Mouse (Mus musculus): ENCODE measurements at regions not wholly inside any gene's neighbourhood (a gene's known extent, or its start where the extent isn't known, plus 50 kb on each side); places are given as distances from the start of the nearest gene placed in this dataset.

DNA sequence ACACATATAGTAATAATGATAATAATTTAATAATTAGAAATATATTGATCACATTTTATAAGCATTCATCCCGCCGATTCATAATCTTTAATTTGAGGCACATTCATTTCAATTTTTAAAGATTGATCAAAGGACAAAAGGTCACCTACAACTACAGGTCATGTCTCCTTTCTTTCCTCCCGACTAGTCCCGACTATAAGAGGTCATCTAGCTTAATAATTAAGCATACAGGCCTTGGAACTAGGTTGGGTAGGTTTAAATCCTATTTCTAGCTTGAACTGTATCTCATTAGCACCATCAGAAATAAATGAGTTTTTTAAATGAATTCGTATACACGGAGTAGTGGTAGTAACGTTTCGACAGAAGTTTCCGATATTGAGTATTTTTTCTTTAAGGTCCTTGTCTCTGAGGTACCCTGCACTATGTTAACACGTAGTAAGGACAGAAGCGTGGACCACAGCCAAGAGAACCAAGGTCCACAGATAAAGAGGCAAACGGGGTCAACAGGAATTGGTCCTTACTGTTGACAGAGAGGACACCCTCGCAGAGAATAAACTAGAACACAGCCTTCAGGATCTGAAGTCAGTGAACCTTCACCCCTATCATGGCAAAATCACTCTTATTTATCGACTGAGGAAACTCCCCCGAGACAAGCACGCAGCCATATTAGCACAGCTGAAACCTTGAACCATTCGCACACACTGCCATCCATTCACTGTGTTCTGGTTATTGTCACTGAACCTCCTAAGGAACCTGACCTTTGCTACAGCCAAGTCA, 185.8 kb upstream of the Jmjd1c start:
- DNase-seq (ENCODE audit: low spot score): no peak

GRCm38 (mm10) chr10:66911261-66911911, 184.5 kb upstream of the Jmjd1c start:
- no peak for DNase-seq (ENCODE audit: low spot score)

DNA sequence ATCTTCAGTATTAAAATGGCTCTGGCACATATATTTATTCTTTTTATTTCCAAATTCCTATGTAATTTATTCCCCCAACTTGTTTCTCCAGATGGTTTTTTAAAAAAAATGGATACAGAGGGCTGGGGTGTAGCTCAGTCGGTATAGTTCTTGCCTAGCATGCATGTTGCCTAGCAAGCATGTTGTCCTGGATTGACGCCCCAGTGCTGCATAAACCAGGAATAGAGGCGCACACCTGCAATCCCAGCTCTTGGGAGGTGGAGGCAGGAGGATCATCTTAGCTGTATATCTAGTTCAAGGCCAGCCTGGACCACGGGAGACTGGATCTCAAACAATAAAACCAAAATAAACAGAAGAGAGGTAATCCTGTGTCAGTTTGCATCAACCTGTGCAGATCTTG, 183.5 kb upstream of the Jmjd1c start:
- no peak for DNase-seq (ENCODE audit: low spot score)

DNA sequence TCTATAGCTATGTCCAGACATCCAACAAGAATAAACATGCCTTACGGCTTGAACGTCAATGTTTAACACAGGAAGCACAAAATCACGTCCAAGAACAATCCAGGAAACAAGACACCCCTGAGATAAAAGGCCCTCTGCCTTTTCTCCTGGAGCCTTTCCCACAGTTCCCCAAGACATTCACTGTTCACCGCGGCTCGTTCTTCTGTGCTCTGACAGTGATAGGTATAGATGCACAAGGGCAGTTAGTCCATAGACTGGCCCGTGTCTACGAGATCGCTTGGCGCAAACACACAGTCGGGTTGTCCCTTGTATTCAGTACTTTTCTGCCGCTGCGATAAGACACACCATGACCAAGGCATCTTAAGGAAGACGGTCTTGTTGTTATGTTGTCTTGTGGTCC, 182.7 kb upstream of the Jmjd1c start:
- DNase-seq (ENCODE audit: low spot score): no peak

DNA sequence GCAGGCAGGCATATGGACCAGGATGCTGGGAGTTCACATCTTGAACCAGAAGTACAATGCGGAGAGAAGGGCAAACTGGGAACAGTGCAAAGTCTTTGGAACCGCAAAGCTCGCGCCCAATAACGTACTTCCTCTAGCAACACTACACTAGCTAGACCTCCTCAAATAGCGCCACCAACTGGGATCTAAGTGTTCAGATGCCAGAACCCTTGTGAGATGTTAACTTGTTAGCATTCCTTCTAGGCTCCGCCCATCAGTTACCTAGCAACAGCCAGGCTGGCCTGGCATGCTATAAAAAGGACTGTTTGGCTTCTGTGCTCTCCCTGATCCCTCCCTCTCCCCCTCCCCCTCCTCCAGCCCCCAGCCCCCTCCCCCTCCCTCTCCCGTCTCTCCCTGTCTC, 182.3 kb upstream of the Jmjd1c start:
- DNase-seq (ENCODE audit: low spot score): peak; percentile 89

- DNase-seq (ENCODE audit: low spot score): peak; percentile 87
Measured at GRCm38 (mm10) chr10:66914288-66914975, 181.5 kb upstream of the Jmjd1c start.

DNA sequence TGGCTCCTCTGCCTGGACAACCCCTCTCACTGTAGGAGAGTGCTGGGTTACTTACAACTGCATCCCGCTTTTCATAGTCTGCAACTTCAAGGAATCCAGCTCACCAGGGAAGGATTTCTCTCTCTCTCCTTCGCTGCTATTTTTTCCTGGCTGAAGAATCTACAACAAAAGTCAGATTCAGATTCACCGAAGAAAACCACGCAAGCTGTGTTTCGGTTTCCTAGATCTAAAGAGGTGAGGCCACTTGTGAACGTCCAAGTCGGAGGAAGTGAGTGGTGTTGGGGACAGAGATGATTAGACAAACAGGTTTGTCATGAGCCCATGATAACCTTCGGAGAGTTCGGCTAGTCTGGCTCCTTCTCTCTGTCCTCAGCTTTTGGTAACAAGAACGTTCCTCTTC, 180.1 kb upstream of the Jmjd1c start:
- DNase-seq (ENCODE audit: low spot score): no peak

DNA sequence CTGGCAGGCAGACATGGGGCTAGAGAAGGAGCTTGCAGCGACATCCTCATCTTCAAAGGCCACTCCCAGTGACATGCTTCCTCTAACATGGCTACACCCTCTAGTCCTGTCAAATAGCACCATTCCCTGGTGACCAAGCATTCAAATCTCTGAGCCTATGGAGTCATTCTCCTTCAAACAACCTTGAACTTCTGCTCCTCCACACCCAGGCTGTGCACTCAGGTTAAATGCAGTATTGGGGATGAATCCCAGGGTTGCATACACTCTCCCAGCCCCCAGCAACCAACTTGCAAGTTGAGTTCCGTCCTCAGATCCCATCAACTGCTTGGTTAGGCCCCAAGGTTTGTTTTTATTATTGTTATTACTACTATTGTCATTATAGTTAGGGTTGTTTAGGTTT, 178.2 kb upstream of the Jmjd1c start:
- no peak for DNase-seq (ENCODE audit: low spot score)

DNA sequence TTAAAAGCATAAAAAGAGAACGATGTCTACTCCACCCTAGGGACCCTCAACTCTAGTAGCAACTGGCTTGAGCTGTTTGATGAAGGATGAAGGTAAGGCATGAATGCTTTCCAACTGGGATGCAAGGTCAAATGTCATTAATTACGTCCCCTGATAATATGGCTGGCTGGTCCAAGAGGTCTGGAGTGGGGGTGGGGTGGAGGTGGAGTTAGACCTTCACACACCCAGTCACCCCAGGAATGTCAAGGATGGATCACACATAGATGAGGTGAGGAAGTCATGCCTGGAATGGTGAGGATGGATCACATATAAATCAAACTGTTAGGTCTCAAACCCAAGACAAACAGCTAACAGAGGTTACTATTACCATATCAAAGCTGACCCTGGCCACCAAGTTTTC, 177.2 kb upstream of the Jmjd1c start:
- no peak for DNase-seq (ENCODE audit: low spot score)

DNA sequence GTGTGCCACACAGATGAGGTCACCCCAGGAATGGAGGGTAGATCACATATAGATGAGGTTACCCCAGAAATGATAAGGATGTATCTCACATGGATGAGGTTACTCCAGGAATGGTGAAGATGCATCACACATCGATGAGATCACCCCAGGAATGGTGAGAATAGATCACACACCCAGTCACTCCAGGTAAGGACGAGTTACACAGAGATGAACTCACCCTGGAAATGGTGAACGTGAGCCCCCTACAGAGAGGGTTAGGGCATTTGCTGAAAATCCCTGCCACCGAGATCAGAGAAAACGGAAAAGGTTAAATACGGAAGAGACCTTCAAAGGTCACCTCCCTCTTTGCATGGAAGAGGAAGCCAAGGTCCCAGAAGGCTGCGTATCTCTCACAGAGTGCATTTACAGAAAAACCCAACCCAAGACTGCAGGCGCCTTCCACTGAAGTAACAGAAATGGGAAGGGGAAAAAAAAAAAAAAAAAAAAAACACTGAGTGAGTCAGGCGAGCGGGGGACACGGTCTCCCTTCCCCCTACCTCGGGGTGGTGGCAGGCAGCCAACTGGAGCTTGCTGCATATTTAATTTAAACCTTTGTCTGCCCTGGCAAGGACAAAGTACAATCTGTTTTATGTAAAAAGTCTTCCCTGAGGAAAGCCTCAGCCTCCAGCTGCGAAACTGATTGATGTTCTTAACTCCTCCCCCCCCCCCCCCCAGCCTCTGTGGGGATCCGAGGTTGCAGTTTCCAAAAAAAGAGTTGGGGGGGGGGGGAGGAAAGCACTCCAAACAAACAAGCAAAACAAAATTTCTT, 175.8 kb upstream of the Jmjd1c start:
- peak; percentile 83 for DNase-seq (ENCODE audit: low spot score)

- DNase-seq (ENCODE audit: low spot score): peak; percentile 82
Measured at GRCm38 (mm10) chr10:66920761-66921684, 174.9 kb upstream of the Jmjd1c start.

DNA sequence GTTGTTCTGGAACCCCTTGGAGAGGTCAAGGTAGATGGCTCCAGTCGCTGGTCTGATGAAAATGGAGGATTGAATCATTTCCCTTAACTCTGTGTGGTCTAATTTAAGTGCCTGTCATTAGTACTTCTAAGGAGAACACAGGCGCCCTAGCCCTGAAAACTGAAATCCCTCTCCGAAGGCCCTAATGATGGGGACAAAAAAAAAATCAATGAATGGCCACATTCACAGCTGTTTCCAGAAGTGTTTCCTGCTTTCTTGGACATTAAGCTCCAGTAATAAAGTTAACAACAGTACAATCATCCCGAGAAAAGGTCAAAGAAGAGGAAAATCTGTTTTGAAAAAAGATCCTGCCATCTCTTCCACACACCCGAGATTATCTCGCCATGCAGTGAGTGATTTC, 174.1 kb upstream of the Jmjd1c start:
- no peak for DNase-seq (ENCODE audit: low spot score)

GRCm38 (mm10) chr10:66922314-66922713, 173.6 kb upstream of the Jmjd1c start:
- DNase-seq (ENCODE audit: low spot score): no peak

DNA sequence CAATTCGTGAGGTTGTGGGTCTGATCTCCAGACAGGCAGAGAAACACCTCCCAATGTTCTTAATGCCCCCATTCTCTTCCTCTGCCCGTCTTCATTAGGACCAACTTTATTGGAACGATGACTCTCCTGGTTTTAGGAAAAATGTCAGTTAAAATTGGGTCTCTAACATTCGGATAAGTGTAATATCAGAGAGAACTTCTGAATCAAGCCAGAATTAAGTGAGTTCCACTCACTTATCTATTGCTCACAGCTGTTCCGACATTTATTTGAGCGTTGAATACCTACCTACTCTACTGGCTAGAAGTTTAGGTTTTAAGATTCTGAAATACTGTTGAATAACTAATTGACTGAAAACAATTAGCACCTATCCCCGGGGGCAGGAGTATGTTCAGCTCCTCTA, 172.0 kb upstream of the Jmjd1c start:
- no peak for DNase-seq (ENCODE audit: low spot score)

DNA sequence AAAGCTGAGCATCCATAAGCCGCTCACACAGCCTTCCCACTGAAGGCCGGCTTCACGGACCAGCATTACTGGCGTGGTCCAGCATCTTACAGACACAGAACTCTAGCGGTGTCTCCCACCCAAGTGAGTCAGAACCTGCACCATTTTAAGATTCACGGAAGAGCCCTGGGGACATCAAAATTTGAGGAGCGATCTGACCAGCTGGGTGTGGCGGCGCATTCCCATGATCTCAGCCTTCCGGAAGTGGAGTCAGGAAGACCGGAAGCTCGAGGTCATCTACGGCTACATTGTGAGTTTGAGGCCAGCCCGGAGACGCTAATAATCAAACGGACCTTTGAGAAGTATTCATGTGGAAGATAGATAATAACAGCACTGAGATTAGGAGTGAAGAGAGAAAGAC, 171.5 kb upstream of the Jmjd1c start:
- DNase-seq (ENCODE audit: low spot score): no peak

DNA sequence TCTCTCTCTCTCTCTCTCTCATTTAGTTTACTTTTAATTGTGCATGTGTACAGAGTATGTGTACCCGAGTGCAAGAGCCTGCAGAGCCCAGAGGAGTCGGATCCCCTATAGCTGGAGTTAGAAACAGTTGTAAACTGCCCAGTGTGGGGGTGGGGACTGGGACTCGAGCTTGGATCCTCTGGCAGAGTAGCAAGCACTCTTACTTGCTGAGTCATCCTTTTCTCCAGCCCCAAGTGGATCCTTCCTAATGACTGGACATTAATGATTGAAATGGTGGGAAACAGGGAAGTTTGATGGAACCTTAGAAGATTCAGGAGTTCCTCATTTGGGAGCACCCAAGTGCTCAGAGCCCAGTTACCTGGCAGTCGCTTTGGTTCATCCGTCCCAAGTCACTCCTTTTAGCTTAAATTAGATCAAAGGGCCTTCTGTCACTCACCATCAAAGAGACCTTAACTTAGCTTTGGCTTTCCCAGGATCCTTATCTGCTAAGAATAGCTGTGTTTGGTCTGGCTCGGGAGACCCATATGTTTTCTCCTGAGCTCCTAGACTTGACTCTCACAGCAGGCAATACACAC, 170.3 kb upstream of the Jmjd1c start:
- DNase-seq (ENCODE audit: low spot score): no peak

GRCm38 (mm10) chr10:66927651-66928050, 168.3 kb upstream of the Jmjd1c start:
- DNase-seq (ENCODE audit: low spot score): no peak

GRCm38 (mm10) chr10:66928211-66928990, 167.5 kb upstream of the Jmjd1c start:
- DNase-seq (ENCODE audit: low spot score): no peak

DNA sequence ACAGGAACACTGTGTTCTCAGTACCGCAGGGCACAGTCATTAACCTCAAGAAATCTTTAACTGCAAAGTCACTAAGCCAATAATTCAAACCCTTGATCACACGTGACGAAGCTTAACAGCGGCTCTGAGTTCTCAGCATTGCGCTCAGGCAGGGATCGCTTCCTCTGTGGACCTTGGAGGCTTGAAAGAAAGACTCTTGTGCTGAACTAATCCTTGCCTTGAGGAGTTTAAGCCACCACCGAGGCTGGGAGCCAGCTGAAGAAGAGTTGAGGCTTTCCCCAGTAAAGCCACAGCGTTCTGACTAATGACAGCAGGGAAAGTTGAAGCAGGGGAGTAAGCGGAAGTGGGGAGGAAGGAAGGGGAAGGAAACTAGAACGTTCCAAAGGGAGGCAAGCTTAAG, 165.4 kb upstream of the Jmjd1c start:
- DNase-seq (ENCODE audit: low spot score): no peak

GRCm38 (mm10) chr10:66931505-66931904, 164.4 kb upstream of the Jmjd1c start:
- DNase-seq (ENCODE audit: low spot score): no peak
